Mouse (Mus musculus) monocyte, adult 5-6 weeks (primary cell): ENCODE data around the gene Smbd1. TPM values are rescaled to one million over a fixed set of nuclear protein-coding genes. Genes with fewer than 3 reads are reported as not detected.

Source experiments
- ATAC-seq: fragments of 153-309, 156-312 bp; replicated peaks from 2 replicates; pipeline ENCODE4 v1.8.0; 2017; ENCODE audit warnings: mild to moderate bottlenecking; ENCODE audit not compliant: low TSS enrichment, insufficient number of reproducible peaks, severe bottlenecking, poor library complexity, low FRiP score
- total RNA-seq: library from RNA; stranded (forward); fragments of 200-1000, 200-491, 200-594 nt; gene quantifications from 3 replicates; pipeline ENCODE4 v1.2.3, GENCODE M21; 2017

Gene Smbd1
- total RNA-seq = not detected in 3 replicates

DNA sequence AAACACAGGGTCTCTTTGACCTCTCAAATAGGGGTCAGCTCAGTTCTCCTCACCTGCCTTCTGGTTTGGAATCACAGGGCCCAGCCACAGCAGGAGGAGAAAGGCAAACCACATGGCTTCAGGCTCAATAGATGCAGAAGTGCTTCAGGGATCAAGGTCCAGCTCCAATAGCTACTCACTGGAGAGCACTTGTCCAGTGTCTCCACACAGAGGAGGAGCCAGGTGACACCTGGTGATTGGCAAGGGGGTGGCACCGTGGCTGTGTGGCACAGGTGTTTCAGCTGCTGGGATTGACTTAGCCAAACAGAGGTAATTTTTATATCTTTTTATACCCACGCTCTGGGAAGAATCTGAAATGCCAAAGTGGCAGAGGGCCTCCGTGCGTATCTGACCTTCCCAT lies at the start of gene Smbd1:
Gene Smbd1 (minus strand): TSS at position 157 of the 400 bp plus-strand sequence.
- no peak for ATAC-seq

DNA sequence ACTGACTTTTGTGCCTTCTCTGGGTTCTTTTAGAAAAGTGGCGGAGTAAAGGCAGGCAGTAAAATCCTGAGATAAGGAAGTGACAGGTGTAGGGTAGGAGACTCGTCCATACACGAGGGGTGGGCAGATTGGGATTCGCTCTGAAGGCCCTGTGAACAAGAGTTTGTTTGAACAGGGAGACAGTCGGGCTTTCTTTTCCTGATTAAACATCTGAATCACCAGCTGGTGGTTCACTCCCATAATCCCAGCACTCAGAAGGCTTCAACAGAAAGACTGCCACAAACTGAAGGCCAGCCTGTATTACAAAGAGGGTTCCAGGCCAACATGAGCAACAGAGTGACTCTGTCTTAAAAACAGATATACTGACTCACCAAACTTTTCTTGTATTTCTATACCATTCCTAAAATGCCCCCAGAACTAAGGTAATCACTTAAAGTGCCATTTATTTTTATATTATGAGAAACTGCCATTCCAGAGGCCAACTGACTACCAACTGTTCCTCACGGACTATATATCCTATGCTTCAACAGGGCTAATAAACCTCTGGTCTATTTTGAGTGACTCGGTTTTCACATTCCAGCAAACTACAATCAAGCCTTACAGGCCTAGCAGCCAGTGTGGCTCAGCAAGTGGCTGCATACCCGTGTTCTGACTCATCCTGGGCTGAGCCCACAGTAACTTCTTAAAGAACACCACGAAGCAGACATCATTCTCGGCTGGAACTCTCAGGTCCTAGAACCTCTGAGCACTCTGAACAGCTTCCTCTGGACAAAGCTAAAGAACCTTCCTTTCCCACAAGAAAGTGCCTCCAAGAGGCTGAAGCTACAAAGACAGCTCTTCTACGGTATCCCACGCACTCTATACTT lies 48.7 kb upstream of the Smbd1 start:
- ATAC-seq = no peak

DNA sequence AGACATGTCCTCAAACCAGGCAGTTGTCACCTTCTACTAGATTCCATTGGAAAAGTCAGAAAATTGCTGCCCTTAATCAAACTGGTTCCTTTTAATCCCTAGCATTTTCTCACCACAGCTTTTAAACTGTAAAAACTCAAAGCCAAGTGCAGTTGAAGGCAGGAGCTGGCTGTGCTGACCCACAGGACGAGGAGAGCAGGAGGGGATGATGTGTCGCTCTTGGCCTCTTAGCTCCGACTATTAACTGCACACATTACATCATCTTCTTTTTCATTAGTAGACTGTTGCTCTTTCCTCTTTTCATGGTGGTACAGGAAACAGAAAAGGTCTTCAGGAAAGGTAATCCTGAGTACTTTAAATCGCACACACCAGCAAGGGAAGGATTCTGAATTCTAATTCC lies 48.1 kb upstream of the Smbd1 start:
- ATAC-seq = no peak

- ATAC-seq = no peak
Observed at GRCm38 (mm10) chr16:32856751-32857150, 46.5 kb upstream of the Smbd1 start.

DNA sequence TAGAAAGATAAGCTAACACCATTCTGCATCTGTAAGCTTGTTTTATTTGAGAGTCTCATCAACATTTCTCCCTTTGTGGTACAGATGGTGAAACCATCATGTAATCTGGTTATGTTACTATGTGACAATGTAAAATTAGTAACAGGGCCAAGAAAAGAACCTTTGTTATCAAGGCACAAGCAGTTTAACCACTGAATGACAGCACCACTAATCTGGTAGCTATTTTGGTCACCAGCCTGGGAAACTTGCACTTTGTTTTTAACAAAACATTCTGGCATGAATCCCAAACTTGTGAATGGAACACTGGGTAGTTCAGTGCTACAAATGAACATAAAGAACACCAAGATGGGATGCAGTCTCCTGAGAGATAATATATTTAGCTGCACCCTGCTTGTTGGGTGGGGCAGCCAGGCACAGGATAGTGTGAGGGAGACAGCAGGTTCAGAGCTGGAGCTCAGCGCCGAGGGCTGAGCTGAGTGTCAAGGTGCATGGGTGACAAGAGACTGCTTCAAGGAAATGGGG lies 43.8 kb upstream of the Smbd1 start:
- ATAC-seq = no peak

DNA sequence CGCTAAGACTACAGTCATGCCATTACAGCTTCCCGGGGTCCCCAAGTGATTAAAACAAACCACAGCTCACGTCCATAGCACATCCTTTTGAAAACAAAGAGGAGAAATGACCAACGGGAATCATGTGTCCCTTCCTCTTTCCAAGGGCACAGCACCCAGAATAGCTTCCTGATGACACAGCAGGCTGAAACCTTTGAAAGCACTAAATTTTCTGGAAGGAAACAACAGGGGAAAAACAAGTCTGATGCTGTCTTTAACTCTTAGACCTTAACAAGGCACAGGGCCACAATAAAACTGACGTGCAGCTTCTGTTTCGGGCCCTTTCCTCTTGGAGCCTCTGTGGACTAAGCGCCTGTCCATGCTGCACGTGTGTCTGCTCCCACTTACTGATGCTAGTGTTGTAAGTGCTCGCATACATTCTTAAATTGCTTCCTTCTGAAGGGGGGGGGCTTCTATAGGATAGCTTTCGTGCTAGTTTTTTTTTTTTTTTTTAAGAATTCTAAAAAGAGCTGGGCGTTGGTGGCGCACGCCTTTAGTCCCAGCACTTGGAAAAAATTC lies 43.3 kb upstream of the Smbd1 start:
- no peak for ATAC-seq

DNA sequence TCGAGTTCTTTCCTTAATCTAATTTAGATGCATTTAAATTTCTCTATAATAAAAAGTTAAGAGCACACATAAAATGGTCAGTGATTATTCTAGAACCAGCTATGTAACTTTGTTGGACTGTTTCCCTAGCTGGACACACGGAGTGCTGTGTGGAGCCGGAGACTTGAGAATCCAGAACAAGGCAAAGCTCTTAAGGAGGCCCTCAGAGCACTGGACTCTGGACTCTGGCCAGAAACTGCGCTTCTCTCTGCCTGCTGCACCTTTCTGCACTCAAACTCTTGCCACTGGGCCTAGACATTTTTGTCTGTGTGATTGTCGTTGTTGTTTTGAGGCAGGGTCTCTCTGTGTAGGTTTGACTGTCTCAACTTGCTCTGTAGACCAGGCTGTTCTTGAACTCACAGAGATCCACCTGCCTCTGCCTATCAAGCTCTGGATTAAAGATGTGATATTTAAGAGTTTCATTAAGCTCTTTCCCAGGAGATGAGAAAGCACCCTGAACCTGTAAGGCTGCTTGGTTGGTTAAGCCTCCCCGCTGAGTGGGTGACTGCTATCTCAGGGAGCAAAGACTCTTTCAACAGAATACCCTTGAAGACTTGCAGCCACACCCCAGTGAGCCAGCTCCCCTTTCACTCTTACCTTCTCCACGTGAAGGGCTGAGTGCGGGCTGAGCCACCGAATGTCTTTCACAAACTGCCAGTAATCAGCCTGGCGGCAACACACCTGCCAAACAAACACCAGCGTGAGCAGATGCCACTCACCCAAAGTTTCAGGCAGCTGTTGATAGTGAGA lies 39.0 kb upstream of the Smbd1 start:
- ATAC-seq = no peak

DNA sequence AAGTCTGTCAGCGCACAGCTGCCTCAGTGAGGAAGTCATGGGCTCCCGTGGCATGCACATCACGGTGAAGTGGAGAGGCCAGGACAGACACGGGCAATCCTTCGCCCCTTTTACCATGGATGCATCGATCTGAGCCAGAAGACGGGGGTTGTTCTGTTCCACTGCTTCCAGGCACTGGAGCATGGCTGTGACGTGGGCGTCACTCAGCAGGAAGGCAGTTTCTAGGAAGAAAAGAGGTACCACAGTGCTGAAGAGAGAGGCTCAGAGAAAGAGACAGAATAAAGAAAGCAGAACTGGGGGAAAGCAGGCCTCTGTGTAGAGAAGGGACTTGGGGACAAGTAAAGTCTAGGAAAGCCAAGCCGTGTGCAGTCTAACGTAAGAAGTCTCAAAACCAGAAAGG lies 36.8 kb upstream of the Smbd1 start:
- ATAC-seq = no peak

DNA sequence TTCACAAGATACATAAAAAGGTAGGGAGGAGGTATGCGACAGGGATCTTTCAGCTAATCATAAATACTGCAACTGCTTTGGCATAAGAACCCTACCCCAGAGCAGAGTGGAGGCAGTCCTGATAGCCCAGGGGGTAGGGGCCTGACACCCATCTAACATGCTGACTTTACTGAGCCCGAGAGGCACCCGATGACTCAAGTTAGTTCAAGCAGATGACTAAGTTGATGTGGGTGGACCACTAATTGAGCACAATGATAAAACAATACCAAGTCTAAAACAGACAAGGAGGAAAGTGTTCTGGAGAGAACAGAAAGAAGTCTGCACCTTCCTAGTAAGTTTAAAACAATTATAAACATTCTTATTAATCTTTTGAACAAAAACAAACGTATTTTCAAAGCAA lies 21.2 kb upstream of the Smbd1 start:
- no peak for ATAC-seq

- ATAC-seq = no peak
Observed at GRCm38 (mm10) chr16:32829104-32829503, 18.8 kb upstream of the Smbd1 start.

GRCm38 (mm10) chr16:32826521-32826920 lies 16.2 kb upstream of the Smbd1 start:
- no peak for ATAC-seq

DNA sequence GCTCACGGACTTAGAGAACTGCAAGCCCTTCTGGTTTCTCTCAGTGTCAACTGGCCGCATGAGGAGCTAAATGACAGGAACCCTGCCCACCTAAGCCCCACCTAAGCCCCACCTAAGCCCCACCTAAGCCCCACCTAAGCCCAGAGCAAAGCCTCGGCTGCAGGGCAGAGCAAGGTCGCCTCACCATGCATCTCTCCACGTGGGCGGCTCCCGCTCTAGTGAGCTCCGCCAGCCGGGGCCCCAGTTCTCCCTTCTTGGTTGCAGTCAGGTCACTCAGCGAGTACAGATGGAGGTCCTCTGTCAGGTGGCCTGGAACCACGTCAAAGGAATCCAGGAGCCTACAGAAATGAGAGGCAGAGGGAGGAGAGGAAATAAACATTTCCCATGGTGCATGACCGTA lies 15.1 kb upstream of the Smbd1 start:
- no peak for ATAC-seq

DNA sequence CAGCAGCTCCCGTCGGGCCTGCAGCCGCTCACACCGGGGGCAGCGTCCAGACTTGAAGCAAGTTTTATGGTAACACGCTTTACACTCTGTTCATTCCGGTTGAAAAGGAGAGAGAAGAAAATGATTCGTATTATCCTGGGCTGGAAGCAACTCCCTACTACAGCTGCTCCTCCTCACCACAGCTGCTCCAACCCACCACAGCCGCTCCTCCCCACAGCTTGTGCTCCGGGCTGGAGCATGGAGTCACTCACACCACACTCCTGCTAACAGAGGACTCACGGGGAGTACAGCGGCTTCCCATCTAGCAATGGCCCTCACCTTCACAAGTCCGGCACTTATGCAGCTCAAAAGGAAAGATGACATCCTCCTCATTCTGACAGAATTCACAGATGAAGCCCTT lies 13.8 kb upstream of the Smbd1 start:
- ATAC-seq = no peak

DNA sequence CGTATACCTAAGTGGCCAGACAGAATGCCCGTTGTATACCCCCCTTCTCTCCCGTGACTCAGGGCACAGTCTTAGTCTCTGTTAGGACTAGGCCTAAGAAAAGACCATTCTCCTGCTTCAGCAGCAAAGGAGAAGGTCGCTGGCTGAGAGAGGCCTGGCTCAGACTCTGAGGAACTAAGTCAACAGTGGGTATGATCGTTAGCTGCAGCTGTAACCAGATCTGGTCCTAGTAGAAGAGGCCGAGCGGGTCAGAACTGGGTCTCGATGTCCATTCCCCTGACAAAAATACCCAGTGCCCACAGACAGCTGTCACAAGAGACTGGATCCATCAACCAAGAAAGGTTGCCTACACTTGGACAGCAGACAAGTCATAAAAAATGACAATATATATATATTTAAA lies 13.2 kb upstream of the Smbd1 start:
- ATAC-seq = no peak

- ATAC-seq = no peak
Observed at GRCm38 (mm10) chr16:32822881-32823280, 12.6 kb upstream of the Smbd1 start.

GRCm38 (mm10) chr16:32822450-32822827 lies 12.2 kb upstream of the Smbd1 start:
- no peak for ATAC-seq

GRCm38 (mm10) chr16:32821772-32822449 lies 11.6 kb upstream of the Smbd1 start:
- no peak for ATAC-seq

DNA sequence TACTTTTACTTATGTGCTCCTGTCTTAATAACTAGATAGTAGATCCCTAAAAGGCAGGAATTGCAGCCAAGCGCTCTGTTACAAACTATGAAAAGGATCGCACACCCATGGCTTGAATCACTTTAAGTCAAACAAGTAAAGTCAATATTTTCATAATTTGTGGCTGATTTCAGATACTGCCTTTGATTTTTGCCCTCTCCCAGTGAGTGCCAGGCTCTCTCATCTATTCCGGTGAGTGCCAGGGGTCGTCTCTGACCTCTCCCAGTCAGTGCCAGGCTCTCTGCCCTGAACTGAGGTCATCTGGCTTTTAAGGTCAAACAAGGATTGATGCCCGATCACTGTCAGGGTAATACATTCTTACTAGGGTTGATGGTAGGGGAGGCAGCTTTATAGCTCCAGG lies 8.2 kb upstream of the Smbd1 start:
- ATAC-seq = no peak

DNA sequence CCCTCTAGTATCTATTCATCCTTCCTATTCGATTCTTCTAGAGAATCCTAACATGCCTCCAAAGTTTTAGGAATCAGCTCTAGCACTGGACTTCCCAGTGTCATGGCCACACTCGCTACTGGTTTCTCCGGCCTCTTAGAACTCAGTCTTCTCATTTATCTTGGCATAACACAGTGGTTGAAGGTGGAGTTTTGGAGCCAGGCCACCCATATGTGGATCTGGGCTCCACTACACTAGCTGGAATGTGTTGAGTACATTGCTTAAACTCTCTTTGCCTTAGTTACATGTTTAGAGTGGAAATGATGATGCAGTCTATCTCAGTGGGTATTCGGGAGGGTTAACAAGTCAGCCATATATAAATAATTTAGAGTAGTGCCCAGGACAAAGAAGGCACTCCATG lies 7.8 kb upstream of the Smbd1 start:
- ATAC-seq = no peak
